Mouse (Mus musculus): ENCODE results near the gene Tmem200c. TPM values are rescaled to one million over a fixed set of nuclear protein-coding genes. Genes with fewer than 3 reads are reported as not detected.

The Tmem200c gene
- total RNA-seq (2021) = under 1 TPM in 1 of 2 experiments, not detected in 1; 0.07 TPM
- long read RNA-seq, experiment 1 = 0 reads
- long read RNA-seq, experiment 2 = 0 reads

DNA sequence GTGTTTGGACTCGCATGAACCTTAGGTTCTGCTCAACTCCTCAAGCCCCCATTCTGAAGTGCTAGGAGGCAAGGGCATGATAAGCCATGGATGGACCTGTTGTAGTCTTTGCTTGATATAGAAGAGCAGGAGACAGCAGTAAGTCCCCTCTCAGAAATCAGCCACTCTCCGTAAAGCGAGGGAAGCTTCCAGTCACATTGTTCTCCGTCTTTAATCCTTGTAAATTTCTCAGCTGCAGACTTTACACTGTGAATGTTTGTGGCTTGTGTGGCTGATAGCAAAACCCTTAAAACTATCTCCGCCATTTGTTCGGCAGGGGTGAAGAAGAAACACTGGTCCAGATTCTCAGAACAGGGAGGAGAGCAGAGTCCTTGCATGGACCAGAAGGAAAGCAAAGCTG is at the start of gene Tmem200c:
Gene Tmem200c (plus strand): TSS at position 301 of the 400 bp plus-strand sequence.
- DNase-seq = no peak
- intact Hi-C loops (cut with DNase I) = no loop called here

DNA sequence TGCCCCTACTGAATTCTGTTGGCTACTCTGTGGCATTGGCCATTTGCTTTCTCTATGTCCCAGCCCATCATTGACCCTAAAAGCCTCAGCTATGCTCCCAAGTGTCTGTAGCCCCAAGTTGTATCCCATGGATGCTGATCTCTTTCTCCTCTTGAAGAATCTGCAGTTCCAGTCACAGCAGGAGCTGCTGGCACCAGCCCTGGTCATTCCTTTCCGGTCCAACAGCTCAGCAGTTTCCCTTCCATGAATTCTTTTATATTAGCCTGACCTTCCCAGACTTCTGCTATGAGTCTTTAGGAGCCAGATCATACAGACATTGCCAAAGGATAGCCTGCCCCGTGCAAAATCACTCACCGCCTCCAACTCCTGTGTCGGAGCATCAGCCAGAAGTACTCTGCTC is 32.7 kb upstream of the Tmem200c start:
- intact Hi-C loops (cut with DNase I) = no loop called here
- DNase-seq = no peak

DNA sequence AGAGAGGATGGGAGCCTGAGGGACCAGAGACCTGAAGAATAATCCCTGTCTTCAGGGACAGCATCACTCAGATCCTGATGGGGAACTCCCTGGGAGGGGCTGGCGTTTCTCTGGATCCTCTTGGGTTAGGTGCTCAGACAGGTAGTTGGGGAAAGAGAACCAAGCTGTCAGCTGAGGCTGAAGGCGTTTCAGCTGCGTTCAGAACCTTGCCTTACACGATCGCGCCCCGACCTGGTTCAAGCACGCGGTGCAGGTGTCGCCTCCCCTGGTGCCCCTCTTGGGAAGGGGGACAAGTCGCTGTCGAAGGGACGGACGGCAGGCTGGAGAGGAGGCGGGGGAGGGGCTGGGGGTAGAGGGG is 10.2 kb downstream of the Tmem200c start:
- intact Hi-C loops (cut with DNase I) = no loop called here
- no peak for DNase-seq

DNA sequence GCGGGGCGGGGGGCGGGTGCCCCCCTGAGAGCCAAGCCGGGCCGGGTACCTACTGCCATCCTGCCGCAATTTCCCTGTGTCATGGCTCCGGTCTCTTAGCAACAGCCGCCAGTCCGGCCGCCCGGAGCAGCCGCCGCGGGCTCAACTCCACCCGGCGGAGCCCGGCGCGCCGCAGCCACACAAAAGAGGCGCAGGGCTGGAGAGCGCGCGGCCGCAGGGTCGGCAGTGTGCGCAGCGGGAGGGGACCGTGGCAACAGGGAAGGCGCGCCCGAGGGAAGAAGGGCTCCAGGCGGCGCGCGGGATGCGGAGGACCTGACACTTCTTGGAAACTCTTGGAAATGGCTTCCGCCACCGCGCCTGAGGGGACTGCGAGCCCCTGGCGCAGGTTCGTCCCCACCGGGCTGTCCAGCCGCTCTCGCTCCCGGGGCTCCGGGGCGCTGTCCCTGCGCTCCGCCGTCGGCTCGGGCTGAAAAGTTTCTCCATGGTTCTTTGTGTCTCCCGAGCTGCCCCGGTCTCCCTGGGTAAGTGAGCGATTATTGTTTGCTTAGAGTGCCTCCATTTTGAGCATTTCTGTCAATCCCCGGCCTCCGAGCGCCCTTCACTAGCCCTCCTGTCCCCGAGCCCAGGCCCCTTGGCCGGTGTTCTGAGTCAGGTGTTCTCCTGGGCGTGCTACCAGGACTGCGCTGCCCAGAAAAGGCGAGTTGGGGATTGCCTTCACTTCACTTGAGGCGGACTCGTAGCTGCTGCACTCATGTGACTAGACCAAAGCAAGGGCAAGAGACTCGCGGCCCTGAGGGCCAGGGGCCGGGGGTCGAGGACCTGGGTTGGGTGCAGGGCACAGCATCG is 10.8 kb downstream of the Tmem200c start:
- DNase-seq = peak in 1 of 2 experiments; percentile 25
- intact Hi-C loops (cut with DNase I) = no loop called here

DNA sequence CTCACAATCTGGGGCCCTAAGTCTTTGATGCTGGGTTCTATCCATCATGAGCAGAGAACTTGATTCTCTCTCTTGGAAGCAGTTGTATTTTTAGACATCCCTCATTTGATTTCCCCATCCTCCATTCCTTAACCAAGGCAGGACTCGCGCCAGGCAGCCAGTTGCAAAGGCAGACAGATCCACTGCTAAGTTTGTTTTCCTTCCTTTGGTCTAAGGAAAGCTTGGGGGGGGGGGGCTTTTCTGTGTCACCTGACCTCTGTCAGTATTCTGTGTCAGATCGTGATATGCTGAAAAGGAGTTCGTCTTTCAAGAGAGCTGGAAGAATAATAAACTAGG is 11.4 kb downstream of the Tmem200c start:
- DNase-seq = no peak
- intact Hi-C loops (cut with DNase I) = no loop called here

DNA sequence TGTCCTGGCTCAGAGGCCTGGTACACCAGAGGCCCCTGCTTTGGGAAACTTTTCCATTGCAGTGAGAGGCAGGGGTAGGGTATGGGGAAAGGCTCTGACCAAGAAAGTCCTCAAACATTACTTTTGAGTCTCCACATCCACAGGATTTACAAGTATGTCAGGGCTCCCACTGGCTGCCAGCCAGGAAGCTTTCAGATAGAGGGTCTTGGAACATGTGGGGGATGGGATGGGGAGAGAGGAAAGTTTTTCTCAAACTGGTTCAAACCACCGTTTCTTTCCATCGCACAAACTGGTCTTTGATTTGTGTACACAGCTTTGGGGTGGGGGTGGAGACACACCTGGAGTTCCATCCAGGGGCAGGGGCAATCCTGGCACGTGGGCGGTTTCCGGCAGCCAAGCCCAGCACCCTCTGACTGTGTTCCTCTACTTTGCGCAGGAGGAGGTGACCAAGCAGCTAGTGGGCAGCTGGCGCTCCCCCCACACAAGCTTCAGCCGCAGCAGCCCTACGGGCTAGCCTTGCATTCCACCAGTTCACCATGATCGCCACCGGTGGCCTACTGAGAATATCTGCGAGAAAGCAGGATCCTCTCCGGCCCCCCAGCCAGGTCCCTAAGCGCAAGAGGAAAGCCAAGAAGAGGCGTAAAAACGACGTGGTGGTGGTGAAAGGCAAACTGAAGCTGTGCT is 13.6 kb downstream of the Tmem200c start:
- DNase-seq = no peak
- intact Hi-C loops (cut with DNase I) = no loop called here

DNA sequence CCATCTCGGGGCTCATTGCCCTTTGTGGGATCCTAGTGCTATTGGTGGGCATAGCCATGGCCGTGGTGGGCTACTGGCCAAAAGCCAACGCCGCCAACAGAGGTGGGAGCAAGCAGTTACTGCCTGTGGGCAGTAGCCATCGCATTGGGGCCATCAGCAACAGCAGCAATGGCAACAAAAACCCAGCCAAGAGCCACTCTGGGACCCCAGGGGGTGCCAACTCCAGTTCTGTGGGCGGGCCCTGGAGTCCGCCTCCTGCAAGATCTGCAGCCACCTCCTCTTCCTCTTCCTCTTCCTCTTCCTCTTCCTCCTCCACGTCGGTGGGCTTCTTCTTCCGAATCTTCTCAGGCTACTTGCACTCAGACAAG is 14.1 kb downstream of the Tmem200c start:
- intact Hi-C loops (cut with DNase I) = no loop called here
- DNase-seq = no peak

DNA sequence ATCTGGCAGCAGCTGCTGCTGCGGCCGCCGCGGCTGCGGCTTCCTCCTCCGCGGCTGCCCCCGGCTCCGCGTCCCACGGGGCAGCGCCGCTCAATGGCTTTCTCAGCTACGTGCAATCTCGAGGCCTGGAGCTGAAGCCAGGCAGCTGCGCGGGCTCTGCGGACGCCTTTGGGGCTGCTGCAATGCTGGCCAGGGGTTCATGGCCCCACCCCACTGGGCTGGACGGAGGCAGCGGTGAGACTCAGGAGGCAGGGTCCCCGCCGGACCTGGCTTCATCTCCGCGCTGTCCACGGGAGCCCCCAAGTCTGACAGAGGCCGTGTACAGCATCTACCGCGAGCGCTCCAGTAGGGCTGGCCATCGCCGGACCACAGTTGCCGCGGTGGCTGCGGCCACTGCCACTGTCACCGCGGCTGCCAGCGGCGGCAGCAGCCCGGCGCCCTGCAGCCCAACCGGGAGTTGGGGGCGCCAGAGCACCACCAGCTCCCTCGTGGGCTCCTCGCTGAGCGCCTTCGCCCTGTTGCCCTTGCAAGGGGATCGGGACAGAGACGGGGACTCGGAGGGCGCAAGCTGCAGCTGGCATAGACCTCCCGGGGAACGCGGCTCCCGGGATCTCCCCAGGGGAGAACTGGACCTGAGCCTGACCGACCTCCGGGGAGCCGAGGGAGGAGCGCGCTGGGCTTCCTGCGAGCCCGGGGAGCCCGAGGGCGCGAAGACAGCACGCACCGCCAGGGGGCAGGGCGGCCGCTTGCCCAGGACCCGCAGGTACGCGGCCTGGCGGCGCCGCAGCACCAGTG is 14.9 kb downstream of the Tmem200c start:
- intact Hi-C loops (cut with DNase I) = no loop called here
- peak; percentile 48 to 59 for DNase-seq

DNA sequence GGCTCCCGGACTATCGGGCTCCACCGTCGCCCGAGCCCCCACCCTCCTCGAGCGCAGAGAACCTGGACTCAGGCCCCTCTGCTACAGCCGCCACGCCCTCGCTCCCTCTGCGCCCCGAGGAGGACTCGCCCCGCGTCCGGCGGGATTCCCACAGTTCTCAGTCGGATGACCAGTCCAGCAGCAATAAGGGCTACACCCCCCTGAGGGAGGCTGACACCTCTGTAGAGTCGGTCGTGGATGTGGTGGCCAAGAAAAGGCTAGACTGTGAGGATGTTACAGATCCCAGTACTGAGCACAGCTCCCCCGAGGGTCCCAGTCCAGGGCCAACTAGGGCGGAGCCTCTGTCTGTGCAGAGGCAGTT is 15.4 kb downstream of the Tmem200c start:
- DNase-seq = no peak
- intact Hi-C loops (cut with DNase I) = no loop called here

DNA sequence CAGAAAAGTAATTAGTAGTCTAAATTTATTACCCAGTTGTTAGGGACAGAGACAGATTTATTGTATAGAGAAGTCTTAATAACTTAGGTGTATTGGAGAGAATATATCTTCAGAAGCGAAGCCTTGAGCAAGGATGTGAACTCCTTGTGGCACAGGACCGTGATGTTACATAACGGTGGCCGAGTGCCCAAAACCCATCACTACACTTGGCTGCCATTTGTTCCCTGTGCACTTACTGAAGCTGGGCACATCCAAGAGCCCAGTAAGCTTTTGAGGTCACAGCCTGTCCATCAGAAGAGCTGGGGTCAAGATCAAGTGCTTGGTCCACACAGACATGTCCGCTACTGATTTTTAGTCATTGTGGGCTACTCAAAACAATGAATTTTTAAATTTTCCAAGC is 19.5 kb downstream of the Tmem200c start:
- intact Hi-C loops (cut with DNase I) = no loop called here
- no peak for DNase-seq

DNA sequence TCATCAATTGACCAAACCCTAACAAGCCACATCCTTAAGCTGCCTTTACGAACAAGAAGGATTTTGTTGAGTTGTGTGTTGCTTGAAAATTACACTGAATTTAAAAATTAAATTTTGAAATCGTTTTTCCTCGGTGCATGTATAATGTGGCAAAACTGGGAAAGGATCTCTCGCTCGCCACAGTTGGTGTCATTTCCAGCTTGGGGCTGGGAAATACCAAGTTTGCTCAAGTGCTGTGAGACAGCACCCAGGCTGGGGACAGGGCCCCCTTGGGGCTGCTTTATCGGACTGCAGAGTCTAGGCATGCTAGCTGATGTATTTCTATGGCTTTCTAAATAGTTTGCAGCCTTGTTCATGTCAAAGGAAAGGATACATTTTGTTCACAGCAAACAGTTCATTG is 22.3 kb downstream of the Tmem200c start:
- intact Hi-C loops (cut with DNase I) = no loop called here
- no peak for DNase-seq

DNA sequence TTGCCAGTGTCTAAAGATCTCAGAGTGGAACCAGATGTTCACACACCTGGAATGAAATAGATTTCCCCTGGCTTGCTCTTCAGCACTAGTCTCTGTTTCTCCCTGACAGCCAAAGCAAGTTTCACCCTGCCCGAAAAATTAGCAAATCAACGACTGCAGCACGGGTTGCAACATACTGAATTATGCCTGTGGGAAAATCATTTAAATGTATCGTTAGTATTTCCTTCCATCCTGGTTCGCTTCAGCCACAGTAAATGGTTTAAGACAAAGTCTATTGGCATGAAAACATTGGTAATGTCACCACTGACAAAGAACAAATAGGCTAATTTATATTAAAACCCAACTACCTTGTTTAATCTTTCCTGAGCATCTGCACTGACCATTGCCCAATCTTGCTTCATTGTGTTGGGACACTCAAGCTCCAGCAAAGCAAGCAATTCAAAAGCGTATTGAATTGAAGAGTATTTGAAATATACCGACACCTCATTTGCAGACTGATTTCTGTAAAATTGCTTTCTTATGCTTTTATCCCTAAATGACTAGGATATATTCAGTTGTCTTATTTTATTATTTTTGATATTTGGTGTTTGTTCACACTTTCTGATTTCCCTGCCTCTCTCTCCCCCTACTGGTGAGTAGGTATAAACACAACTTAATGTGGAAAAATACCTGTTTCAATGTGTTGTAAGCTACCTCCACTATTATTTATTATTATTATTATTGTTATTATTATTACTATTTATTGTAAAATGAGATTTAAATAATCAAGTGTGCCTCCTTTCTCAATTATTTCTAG is 25.9 kb downstream of the Tmem200c start:
- DNase-seq = no peak
- intact Hi-C loops (cut with DNase I) = loop anchor here (2.0 to 5.0 kb wide), 2 partner anchors 676 to 990 kb away; no protein-coding TSS in a partner anchor

DNA sequence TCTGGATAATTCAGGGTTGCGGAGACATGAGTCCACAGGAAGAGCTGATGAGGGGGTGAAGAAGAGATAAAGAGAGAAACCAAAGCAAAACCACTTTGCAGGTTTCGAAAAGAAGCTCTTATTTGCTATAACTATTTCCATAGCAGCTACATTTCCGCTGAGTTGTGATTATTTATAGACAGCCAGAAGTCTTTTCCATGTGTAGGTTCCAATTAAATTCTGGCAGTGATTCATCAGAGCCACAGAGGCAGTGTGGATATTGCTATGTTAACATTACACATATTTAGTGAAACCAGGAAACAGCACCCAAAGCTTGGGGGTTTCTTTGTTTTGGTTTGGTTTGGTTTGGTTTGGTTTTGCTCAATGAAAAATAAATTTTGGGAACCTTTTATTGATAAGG is 37.8 kb downstream of the Tmem200c start:
- no peak for DNase-seq
- intact Hi-C loops (cut with DNase I) = no loop called here

DNA sequence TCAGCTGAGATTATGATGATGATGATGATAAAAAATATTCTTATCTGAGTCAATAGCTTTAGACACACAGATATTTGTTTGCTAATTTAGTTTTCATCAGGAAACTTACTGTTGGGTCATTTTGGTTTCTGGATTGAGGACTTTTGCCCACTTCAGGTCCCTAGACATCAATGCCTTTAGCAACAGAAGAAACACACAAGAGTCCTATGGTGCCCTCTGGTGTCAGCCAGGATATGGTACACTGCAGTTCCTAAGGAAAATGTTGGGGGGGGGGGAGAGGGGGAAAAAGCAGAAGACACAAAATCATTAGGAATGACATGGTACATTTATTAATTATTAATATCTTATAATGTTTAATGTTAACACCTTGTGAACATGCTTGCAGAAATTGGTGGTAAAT is 42.0 kb downstream of the Tmem200c start:
- peak in 1 of 2 experiments; percentile 20 for DNase-seq
- intact Hi-C loops (cut with DNase I) = no loop called here

DNA sequence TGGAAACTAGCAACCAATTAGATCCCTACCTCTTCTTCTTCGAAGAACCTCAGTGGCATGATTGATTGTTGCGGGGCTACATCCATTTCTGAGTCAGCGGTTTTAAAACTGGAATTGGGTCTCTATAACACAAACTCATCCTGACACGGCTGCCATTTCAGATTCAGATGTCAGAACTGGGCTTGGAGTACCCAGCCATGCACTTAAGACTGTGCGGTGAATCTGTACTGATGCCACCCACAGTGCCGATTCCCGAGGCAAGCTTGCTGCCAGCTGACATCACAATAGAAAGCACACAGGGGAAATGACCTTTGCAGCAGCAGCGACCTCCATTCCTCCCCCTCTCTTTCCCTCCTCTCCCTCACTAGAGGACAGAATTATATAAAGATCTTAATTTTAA is 47.6 kb downstream of the Tmem200c start:
- intact Hi-C loops (cut with DNase I) = no loop called here

DNA sequence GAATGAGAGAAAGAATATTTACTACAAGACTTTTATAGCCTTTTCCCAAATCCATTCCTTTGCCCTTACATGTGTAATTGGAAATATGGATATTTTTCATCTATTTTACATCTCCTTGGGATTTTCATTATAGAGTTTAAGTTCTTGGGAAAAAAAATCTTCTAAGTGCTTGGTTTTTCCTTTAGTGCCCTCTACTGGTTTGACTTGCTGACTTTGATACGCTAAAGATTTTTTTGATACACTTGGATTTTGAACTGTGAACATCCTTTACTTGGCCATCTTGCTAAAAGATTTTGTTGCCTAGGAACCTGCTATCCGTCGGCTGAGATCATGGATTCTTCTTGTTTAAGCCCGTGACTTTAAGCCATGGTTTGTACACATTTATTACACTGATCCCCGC is 48.8 kb downstream of the Tmem200c start:
- DNase-seq = no peak
- intact Hi-C loops (cut with DNase I) = no loop called here

More for the DNA sequence above, 47.6 kb downstream of the Tmem200c start:
- no peak for DNase-seq

DNA sequence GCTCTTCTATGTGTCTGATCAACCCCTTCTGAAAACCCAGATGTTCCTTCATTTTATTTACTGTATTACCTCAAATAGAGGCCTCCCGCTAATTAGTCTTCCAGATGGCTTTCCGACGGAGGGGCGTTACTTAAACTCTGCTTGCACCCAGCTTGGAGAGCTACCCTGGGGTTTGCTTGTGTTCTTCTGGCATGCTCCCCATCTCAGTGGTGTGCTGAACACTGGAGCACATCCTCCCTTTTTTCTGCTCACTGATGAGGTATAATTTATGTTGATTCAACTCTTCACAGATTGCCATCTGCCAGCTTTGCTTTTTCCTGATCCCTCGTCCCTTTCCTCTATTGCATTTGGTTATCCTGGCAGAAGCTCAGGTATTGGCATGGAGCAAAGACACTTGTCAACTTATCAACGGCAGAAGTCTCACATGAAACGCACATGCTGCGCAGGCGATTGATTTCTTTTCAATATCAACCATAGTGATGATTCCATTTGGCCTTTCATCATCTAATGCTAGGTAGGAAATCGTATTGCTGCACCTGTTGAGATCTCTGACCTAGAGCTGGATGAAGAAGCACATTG is 49.6 kb downstream of the Tmem200c start:
- intact Hi-C loops (cut with DNase I) = no loop called here
- DNase-seq = no peak

DNA sequence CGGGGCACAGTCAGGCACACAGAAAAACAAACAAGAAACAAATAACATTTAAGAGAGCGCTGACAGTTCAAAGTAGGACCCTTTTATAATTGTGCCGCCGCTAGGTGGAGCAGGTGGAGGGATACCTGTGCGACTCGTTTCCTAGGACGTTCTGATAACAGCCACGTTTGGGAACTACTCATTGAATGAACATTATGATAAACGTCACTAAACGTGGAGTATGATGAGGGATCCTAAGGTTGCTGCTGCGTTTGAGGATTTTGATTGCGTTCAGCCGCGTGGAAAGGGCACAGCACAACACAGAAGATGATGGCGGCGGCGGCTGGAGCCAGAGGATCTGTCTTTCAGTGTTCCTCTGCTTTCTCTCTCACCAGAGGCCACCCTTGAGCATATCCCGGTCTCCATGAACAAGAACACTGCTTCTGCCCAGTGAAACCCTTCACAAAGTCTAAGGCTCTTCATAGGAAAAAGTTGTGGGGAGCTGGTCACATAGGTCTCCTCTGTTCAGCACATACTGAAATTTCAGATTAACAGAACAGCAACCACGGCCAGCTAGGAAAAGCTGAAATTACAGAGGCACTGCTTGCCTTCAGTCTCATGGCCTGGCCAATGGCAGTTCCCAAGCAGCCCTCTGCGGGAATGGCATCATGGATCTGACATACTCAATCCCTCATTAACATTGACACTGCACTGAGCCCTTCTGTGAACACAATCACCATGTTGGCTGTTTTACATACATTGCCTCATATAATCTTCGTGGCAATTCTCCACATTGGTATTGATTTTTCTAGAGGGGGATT is 55.5 kb downstream of the Tmem200c start:
- peak; percentile 7 to 43 for DNase-seq
- intact Hi-C loops (cut with DNase I) = loop anchor here (1.0 kb wide), 1 partner anchor 224 kb away; no protein-coding TSS in a partner anchor

DNA sequence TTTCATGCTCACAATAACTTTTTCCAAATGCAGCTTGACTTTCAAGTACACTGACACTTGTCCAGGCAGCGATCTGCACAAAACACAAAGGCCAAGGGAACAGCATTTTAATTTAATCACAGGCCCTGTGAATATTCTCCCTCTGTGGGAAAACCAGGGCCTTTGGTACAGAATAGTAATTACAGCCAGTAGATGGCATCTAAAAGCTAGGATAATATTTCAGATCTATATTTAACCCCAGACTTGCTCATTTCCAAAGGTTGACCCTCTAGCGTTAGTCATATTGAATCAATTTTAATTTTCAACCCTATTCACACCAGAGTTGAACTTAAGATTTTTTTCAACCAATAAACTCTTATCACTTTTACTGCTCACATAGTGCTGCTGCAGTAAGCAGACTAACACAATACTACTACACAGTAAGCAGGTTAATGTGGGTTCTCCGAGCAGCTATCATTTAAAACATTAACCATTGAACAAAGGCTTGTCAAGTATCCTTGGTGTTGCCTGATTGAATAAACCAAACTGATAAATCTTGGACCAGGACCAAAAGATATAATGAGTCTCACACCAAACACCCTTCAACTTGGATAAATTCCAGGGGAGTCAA is 57.2 kb downstream of the Tmem200c start:
- DNase-seq = no peak
- intact Hi-C loops (cut with DNase I) = no loop called here

All from heart, postnatal 14 days (tissue).